Mouse (Mus musculus): ENCODE measurements around the gene Map3k3. TPM values are rescaled to one million over a fixed set of nuclear protein-coding genes. Genes with fewer than 3 reads are reported as not detected.

Map3k3 gene
- total RNA-seq (2021) = 10 to 100 TPM; 24.2 to 29.1 TPM
- long read RNA-seq, experiment 1, transcript Map3k3-201 (16 exons, 3,450 nt) = major isoform, 6 of 9 reads
- long read RNA-seq, experiment 1, partial matches to known transcripts = 2 of 9 reads
- long read RNA-seq, experiment 1, other reads (novel, unspliced or antisense) = 1 of 9 reads
- long read RNA-seq, experiment 2, transcript Map3k3-201 (16 exons, 3,450 nt) = major isoform, 7 of 11 reads
- long read RNA-seq, experiment 2, partial matches to known transcripts = 1 of 11 reads
- long read RNA-seq, experiment 2, other reads (novel, unspliced or antisense) = 3 of 11 reads

DNA sequence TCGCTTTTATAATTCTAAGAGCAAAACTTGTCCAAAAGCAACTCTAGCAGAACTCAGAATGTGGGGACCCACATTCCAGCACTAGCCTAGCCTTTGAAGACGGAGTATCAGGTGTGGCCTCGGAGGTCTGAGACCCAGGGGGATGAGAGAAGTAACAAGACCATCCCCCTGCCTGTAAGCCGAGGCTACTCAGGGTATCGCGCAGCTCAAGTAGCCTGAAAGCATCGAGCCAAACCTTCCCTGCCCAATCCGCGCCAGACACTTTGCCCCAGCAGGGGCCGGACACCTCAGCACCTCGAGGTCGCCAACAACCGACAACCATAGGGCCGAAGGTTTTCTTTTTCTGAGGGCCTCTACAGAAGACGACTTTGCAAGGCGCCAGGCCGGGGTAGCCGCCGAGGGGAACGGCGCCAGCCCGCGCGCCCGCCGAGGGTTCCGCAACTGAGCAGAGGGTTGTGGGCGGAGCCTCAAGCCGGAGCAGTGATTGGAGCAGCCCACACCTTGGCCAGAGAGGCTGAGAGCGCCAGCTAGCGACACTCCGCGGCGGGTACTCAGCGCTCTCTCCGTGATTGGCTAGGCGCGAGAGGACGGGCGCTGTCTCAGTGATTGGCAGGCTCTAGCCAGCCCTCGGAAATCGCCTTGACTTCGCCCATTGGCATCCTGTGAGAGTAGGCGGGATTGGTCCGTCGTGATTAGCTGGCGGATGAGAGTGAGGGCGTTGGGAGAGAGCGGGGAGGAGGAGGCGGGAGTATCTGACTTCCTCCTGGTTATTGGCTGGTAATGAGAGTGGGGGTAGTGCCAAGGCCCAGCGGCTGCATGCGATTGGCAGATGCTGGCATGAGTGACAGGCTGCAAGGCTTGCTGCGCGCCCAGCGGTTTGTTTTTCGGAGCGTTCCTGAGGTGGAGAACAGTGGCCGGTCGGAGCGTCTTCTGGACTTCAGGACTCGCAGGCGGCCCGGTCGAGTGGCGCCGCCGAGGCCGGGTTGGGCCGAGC, at the start of gene Map3k3:
Gene Map3k3 (plus strand): TSS at position 906 of the 994 bp plus-strand sequence.
- peak; percentile 99 to 100 for DNase-seq (ENCODE audit: low spot score in 2 of 2)
- intact Hi-C loops (cut with DNase I) = no loop called here

DNA sequence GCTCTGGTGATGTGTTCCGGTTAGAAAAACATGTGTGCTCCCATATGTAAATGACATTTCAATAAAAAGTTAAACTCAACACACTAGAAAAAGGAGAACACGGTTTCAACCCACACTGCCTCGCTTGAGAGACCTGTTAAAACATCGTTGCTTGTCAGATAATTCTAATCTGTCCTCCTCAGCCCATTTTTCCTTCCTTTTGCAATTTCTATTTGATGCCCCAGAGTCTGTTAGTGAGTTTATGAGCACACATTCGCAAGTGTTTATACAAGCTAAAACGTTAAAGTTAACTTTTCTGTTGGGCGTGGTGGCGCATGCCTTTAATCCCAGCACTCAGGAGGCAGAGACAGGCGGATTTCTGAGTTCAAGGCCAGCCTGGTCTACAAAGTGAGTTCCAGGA, 49.4 kb upstream of the Map3k3 start:
- DNase-seq (ENCODE audit: low spot score in 2 of 2) = no peak
- intact Hi-C loops (cut with DNase I) = no loop called here

DNA sequence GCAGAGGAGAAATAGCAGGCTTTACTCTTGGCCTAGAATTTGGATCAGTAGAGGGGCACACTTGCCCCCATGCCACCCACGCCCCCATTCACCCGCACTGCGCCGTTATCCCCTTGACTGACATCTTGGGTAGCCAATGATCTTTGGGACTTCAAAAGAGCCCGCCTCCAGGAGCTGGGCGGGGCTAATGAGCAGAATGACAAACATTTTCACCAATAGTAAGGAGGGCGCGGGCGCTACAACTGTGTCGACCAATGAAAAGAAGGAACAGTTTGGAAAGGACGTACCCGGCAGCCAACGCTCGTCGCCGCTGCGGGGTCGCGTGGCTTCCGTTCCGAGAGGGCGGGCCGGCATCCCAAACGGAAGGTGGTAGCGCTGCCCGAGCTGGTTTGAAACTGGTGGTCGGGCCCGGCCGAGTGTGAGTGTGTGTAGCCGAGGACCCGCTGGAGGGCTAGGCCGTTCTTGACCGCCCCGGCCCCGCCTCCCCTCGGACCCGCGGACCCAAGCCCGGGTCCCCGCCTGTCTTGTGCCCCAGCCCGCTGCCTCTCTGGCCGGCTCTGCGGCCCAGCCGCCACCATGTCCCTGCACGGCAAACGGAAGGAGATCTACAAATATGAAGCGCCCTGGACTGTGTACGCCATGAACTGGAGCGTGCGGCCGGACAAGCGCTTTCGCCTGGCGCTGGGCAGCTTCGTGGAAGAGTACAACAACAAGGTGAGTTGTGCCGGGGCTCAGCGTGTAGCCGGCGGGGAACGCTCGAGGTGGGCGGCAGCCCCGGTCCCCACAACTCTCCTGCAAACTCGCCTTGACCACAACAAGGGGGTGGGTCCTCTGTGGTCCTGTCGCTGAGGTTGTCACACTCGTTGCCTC, 47.6 kb upstream of the Map3k3 start, which contains the start of gene Dcaf7:
Gene Dcaf7 (plus strand): TSS at position 325 of the 870 bp plus-strand sequence.
- intact Hi-C loops (cut with DNase I) = no loop called here
- DNase-seq (ENCODE audit: low spot score in 2 of 2) = peak; percentile 99

DNA sequence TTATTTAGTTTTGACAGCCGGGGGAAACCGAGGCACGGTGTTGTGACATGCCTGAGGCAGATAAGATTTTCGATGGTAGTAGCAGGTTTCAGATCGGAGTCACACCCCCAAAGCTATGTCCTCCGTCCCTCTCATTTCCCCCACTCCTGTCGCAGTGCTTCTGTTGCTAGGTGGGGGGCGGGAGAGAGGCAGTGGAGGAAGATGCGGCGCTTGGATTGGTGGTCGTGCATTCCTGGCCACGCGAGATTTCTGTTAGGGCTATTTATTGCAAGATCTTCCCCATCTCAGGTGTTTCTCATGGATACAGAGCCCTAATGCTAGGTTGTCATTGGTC, 47.0 kb upstream of the Map3k3 start:
- intact Hi-C loops (cut with DNase I) = no loop called here
- peak; percentile 84 to 97 for DNase-seq (ENCODE audit: low spot score in 2 of 2)

DNA sequence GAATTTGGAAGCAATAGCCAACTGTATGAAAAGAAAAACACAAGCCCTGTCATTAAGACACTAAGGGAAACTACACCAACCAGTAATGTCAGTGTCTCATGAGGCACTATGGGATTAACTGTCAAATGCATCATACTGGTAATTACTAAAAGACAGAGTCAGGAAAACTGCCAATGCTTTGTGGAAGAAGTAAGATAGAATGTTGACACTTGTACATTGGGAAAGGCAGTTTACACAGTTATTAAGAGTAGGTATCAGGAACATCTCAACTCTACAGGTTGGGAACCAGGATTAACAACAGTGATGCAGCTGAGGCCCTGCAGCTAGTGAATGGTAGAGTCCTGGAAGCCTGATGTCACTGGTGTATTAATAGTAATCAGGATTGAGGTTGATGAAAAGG, 40.1 kb upstream of the Map3k3 start:
- DNase-seq (ENCODE audit: low spot score in 2 of 2) = no peak
- intact Hi-C loops (cut with DNase I) = no loop called here

DNA sequence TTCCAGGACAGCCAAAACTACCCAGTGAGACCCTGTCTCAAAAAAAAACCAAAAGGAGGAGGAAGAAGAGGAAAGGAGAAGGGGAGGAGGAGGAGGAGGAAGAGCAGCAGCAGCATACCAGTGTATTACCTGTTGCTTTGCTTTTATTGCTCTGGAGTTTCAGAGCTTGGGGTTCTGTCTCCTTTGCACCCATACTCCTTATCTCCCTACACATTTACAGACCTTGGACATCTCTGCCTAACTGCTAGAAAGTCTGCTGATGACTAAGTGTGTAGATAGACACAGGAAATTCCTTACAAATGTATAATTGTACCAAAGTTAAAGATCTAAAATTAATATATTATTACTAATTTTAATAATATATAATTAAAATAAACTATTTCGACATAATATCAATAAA, 39.2 kb upstream of the Map3k3 start:
- no peak for DNase-seq (ENCODE audit: low spot score in 2 of 2)
- intact Hi-C loops (cut with DNase I) = no loop called here

DNA sequence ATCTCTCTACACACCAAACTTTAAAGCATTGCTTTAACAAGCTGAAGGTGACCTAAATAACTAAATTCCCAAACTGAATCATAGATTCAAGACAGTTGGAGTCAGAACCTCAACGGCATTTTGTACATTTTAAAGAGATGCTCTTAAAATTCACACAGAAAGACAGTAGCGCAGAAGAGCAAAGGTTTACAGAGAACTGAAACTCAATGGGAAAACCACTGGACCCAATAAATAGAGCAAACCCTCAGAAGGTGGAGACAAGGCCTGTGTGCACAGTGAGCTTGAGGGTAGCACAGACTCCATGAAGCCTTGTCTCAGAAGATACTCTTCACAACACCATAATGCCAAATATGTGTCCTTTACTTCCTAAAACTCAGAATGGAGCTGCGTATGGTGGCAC, 38.6 kb upstream of the Map3k3 start:
- DNase-seq (ENCODE audit: low spot score in 2 of 2) = no peak

DNA sequence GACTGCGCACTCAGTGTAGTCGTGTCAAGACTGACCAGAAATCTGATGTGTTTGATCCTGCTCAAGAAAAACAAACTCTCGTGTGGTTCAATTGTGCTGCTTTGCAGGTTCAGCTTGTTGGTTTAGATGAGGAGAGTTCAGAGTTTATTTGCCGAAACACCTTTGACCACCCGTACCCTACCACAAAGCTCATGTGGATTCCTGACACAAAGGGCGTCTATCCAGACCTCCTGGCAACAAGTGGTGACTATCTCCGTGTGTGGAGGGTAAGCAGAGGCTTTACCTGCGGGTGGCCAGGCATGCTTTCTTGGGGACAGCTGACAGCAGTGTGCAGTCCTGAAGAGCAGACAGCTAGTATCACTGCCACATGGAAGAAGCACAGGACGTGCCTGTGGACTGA, 37.8 kb upstream of the Map3k3 start:
- intact Hi-C loops (cut with DNase I) = no loop called here
- DNase-seq (ENCODE audit: low spot score in 2 of 2) = no peak

More for the DNA sequence above, 38.6 kb upstream of the Map3k3 start:
- intact Hi-C loops (cut with DNase I) = no loop called here

DNA sequence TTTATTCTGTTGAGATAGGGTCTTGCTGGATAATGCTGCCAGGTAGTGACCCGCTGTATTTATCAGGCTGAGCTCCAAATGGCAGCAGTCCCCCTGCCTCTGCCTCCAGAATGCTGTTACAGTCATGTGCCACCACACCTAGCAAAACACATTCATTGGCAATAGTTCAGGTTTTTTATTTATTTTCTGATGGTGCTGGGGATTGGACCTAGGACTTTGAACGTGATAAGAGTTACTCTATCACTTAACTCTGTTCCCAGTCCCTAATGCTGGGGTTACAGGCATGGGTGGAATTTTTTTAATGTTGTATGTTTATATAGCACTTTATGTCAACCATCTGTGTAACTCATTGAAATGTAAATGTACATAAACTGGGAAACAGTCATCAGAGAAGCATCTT, 30.5 kb upstream of the Map3k3 start:
- DNase-seq (ENCODE audit: low spot score in 2 of 2) = no peak
- intact Hi-C loops (cut with DNase I) = no loop called here

DNA sequence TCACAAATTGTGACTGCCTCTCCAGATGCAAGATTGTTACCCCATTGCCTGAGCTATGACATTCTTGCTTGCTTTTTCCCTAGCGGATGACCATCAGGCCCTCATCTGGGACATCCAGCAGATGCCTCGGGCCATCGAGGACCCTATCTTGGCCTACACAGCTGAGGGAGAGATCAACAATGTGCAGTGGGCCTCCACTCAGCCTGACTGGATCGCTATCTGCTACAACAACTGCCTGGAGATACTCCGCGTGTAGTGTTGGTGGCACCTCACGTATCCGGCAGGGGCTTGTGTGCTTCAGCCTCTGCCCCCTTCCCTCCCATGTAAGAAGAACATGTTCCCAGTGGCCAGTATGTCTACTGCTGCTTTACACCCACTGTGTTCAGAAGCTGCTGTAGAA, 29.8 kb upstream of the Map3k3 start:
- intact Hi-C loops (cut with DNase I) = no loop called here

DNA sequence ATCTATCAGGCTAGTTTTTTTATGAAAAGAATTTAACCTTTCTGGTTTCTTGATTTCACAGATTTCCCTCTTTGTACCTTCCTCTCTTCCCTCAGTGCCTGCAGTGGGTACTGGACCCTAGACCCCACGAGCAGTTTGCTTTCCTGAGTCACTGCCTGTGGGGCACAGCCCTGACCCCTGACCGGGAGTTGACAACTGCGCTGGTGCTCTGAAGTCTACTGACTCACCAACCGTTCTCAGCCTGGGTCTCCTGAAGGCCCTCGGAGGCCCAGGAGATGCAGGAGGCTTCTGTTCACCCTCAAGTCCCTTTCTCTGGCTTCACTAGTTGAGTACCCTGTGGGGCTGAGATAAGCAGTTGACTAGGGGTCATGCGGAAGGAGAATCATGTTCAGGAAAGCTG, 29.1 kb upstream of the Map3k3 start:
- DNase-seq (ENCODE audit: low spot score in 2 of 2) = no peak
- intact Hi-C loops (cut with DNase I) = no loop called here

More for the DNA sequence above, 29.8 kb upstream of the Map3k3 start:
- DNase-seq (ENCODE audit: low spot score in 2 of 2) = no peak

DNA sequence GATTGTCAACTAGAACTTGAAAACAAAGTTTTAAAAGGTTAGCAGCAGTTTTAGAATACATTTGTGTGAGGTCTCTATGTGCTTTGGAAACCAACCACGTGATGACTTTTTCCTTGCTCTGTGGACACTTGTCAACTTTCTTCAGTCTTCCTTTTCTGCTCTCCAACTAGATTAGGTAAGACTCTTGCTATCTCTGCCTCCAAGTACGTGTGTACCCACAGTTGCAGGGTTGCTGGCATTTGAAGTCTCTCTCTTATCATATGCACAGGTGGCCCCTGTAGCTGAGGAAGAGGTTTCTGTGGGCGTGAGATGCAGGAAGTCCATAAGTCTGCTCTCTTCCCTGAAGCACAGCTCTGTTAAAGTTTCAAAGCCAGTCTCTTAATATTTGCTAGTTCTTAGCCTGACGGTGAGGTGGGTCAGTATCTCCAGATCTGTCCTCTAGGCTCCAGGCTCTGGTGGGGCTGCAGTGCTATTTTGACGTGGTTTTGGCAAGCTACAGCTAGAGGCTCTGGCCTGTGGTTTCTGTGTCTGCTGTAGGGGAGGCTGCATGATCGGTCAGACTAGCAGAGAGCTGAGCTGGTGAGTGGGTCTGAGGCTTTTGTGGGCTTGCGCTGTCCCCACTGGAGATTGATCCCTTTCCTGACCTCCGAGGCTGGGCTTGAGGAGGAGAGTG, 27.5 kb upstream of the Map3k3 start:
- intact Hi-C loops (cut with DNase I) = no loop called here
- no peak for DNase-seq (ENCODE audit: low spot score in 2 of 2)

DNA sequence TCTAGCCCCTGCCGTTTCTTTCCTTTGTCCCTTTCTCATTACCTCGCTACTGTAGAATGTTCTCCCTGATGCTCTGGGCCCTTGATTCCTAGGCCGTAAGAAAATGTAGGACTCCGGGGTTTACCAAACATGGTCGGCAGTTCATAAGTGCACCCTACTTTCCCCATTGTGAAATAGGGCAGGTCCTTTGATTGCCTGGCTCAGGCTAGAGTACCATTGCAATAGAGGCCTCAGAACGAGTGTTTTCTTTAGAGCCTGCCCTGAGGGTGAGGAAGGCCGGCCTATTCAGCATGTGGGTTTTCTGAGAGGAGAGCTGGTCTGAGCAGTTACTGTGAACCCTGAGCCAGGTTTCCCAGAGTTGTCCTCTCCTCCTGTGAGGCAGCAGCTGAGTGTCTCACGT, 26.4 kb upstream of the Map3k3 start:
- intact Hi-C loops (cut with DNase I) = no loop called here
- DNase-seq (ENCODE audit: low spot score in 2 of 2) = no peak

DNA sequence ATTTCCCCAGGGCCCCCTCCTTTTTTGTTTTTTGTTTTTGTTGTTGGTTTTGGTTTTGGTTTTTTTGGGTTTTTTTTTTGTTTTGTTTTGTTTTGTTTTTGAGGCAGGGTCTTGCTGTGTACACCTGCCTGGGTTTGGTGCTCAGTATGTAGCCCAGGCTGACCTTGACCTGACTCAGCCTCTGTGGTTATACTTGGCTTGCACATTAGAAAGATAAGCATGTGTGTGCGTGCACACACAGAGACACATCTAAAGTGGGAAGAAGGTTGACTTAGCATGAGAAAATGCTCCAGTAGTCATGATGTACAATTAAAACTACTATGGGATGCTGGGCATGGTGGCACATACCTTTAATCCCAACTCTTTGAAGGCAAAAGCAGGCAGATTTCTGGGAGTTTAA, 23.9 kb upstream of the Map3k3 start:
- intact Hi-C loops (cut with DNase I) = no loop called here
- DNase-seq (ENCODE audit: low spot score in 2 of 2) = no peak

DNA sequence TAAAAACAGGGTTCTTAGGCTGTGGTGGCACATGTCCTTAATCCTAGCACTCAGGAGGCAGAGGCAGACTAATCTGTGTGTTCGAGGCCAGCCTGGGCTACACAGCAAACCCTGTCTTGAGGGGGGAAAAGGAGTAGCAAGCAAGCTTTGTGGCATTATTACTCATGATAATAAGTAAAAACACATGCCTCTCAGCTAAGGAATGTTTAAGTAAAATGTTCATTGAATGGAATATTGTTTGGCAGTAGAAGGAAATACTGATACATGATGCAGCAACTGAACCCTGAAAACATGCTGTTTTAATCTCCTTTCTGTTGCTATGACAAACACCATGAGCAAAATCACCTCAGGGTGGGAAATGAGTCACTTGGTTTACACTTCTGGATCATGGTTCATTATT, 23.1 kb upstream of the Map3k3 start:
- intact Hi-C loops (cut with DNase I) = no loop called here
- no peak for DNase-seq (ENCODE audit: low spot score in 2 of 2)

DNA sequence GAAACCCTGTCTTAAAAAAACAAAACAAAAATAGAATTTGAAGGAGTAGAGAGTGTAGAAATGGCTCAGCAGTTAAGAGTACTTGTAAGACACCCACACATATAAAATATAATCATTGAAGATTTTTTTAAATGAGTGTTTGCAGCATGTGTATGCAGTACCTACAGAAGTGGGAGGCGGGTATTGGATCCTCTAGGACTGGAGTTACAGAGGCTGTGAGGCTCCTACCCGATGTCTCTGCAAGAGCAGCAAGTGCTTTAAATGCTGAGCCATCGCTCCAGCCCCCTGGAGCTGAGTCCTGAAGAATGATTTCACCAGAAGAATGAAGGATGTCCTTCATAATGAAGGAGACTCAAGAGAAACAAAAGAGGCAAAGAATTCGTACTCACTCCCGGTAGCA, 20.7 kb upstream of the Map3k3 start:
- DNase-seq (ENCODE audit: low spot score in 2 of 2) = no peak
- intact Hi-C loops (cut with DNase I) = no loop called here

DNA sequence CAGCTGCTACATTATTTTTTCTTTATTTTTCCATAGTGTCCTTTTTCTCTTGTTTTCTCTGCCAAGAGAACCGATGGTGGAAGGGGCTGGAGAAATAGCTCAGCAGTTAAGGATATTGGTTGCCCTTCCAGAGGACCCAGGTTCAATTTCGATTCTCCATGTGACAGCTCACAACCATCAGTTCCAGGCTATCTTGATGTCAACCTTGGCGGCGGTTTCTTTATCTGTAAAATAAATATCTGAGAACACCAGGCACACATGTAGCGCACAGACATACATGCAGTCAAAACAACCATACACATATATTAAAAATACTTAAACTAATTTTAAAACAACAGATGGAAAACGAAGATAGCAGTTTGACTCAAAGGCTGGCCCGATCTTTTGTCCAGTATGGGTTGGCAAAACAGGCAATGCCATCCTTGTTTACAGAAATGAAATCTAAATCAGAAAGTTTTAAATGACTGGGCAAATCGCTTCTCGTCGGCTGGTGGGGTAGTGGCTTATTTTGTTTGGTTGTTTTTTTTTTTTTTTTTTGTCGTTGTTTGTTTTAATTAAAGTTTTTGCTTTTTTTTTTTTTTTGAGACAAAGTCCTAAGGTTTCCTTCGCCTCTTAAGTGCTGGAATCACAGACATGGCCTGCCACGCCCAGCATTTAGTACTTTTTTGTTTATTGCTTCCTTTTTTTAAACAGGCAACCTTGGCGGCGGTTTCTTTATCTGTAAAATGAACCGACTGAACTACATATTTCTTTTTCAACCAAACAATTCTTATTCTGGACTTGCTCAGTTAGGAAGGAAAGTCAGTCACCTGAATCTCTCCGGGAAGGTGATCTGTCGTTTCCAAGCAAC, 19.1 kb upstream of the Map3k3 start:
- intact Hi-C loops (cut with DNase I) = no loop called here
- DNase-seq (ENCODE audit: low spot score in 2 of 2) = no peak

DNA sequence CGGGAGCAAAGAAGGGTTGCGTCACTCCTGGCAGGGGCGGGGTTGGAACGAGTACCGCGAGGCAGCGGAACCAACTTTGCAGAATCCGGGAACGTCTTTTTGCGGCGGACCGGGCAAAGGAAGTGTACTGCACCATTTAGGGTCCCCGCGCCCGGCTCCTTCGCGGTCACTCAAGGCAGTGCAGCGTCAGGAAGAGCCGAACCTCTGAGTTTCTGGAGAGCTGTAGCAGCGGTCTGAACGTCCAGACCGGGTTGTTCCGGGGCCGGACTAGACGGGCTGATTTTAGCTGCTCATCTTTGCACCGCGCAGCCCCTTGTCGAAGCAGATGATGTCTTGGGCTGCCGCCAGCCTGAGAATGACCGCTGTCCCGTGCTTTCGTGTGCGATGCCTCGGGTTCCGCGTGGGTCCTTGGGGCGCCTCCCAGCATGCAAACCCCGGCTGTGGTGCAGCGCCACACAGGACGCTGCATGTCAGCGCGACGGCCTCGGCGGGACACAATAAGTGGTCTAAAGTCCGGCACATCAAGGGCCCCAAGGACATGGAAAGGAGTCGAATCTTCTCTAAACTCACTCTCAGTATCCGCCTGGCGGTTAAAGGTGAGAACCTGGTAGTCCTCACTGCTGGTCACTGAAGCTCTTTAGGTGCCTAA, 18.4 kb upstream of the Map3k3 start, which contains the start of gene Taco1:
Gene Taco1 (plus strand): TSS at position 139 of the 649 bp plus-strand sequence.
- intact Hi-C loops (cut with DNase I) = no loop called here

More for the DNA sequence above, 18.4 kb upstream of the Map3k3 start, which contains the start of gene Taco1:
- DNase-seq (ENCODE audit: low spot score in 2 of 2) = peak; percentile 94 to 96

Data from left cerebral cortex, postnatal 14 days (tissue).